Comparison of ENCODE assay signal across 22 mouse cellular contexts in genomic region chr10:42454690-42455089, GRCm38 (mm10). TPM values are rescaled to one million over a fixed set of nuclear protein-coding genes. Genes with fewer than 3 reads are reported as not detected.
A peak's percentile ranks its signal among the peaks of the same experiment; 100 is the strongest.
DNase-seq lines count a peak whose midpoint lies in the region; ATAC-seq and TF ChIP-seq lines count a peak whose summit lies in the region.
"Had no signal": no experiment of that assay in that cellular context is flagged by ENCODE, and none has a peak within 500 bp of the region (broad histone marks: within the 10 kb centered on the region; RNA-seq: fewer than 3 reads in every experiment).

No protein-coding gene starts in this region.

- no peaks in the 10 kb centered on the region for H3K27me3 ChIP-seq in intestine, postnatal 0 days (replicated peaks; ENCODE audit: control insufficient read depth, insufficient read depth, low read length)
- H3K27me3 ChIP-seq in intestine, embryonic 15.5 days (replicated peaks): no peaks in the 10 kb centered on the region
- H3K27me3 ChIP-seq in lung, embryonic 14.5 days (ENCODE audit: insufficient read depth, low read length): no peaks in the 10 kb centered on the region
- H3K27me3 ChIP-seq in MEL (ENCODE audit: control insufficient read depth in 1 of 2, insufficient read depth in 2 of 2, low read length in 2 of 2): no peaks in the 10 kb centered on the region
- H3K27me3 ChIP-seq: CH12.LX; forebrain, embryonic 15.5 days; hindbrain, embryonic 15.5 days had no signal

- TF ChIP-seq EP300 in MEL (IDR thresholded peaks at IDR 0.05; ENCODE audit: low read depth in 1 of 2, low read length in 2 of 2): no peak

- H3K79me2 ChIP-seq in MEL (ENCODE audit: control insufficient read depth, insufficient read depth, low read length, poor library complexity): no peaks in the 10 kb centered on the region

- no peak overlapping the region for H3K27ac ChIP-seq in intestine, postnatal 0 days (ENCODE audit: low read depth, low read length)
- H3K27ac ChIP-seq in intestine, embryonic 15.5 days: no peak overlapping the region
- no peak overlapping the region for H3K27ac ChIP-seq in lung, embryonic 14.5 days (ENCODE audit: low read depth)
- H3K27ac ChIP-seq in MEL (ENCODE audit: control insufficient read depth, low read depth, low read length): no peak overlapping the region
- H3K27ac ChIP-seq: embryonic facial prominence, embryonic 10.5 days; forebrain, embryonic 10.5 days; forebrain, embryonic 15.5 days; hindbrain, embryonic 15.5 days had no signal

- no peak for DNase-seq in lung, embryonic 14.5 days
- no peak for DNase-seq in lung, adult 18-20 months
- DNase-seq in MEL (ENCODE audit: low read depth, low spot score): no peak
- peak; percentile 10 for DNase-seq in induced T-regulatory cell, adult 2 months (ENCODE audit: low read depth)
- no peak for DNase-seq in gastrocnemius, postnatal 25 days
- DNase-seq: adrenal gland, adult 2 months; adrenal gland, postnatal 25 days; cerebellum, adult 2 months; cerebellum, postnatal 10 days; heart, adult 18-20 months; kidney, adult 18-20 months had no signal

- TF ChIP-seq POLR2A in MEL (IDR thresholded peaks at IDR 0.05; ENCODE audit: control insufficient read depth in 1 of 2, insufficient read depth in 1 of 2, low read depth in 1 of 2, low read length in 2 of 2, poor library complexity in 1 of 2): no peak

- no peak overlapping the region for H3K4me2 ChIP-seq in intestine, postnatal 0 days (replicated peaks; ENCODE audit: low read depth)
- no peak overlapping the region for H3K4me2 ChIP-seq in intestine, embryonic 15.5 days (replicated peaks)
- no peak overlapping the region for H3K4me2 ChIP-seq in lung, embryonic 14.5 days
- H3K4me2 ChIP-seq: forebrain, embryonic 15.5 days; heart, embryonic 11.5 days; hindbrain, embryonic 15.5 days had no signal

- H3K36me3 ChIP-seq in intestine, postnatal 0 days (ENCODE audit: control insufficient read depth, insufficient read depth): peaks cover 12% of the 10 kb centered on the region
- no peaks in the 10 kb centered on the region for H3K36me3 ChIP-seq in intestine, embryonic 15.5 days
- H3K36me3 ChIP-seq in lung, embryonic 14.5 days (ENCODE audit: insufficient read depth): 0 out of 2 replicates have a peak, but pooled peaks cover 4% of the 10 kb centered on the region
- H3K36me3 ChIP-seq in MEL (ENCODE audit: control insufficient read depth in 1 of 2, insufficient read depth in 2 of 2, low read length in 2 of 2): no peaks in the 10 kb centered on the region
- H3K36me3 ChIP-seq: forebrain, embryonic 15.5 days; hindbrain, embryonic 15.5 days had no signal

- TF ChIP-seq RAD21 in MEL (IDR thresholded peaks at IDR 0.05; ENCODE audit: low read depth, low read length): no peak; the same call in 1 of the 2 replicates

- H3K4me3 ChIP-seq in intestine, postnatal 0 days (ENCODE audit: low read depth, low read length): no peak overlapping the region
- no peak overlapping the region for H3K4me3 ChIP-seq in intestine, embryonic 15.5 days (replicated peaks)
- no peak overlapping the region for H3K4me3 ChIP-seq in lung, embryonic 14.5 days (ENCODE audit: low read depth, low read length)
- H3K4me3 ChIP-seq in MEL (ENCODE audit: control insufficient read depth in 1 of 2, insufficient read depth in 1 of 2, low read depth in 2 of 2, low read length in 2 of 2): no peak overlapping the region
- H3K4me3 ChIP-seq: embryonic facial prominence, embryonic 10.5 days; erythroblast, embryonic 14.5 days; forebrain, embryonic 10.5 days; forebrain, embryonic 15.5 days; hindbrain, embryonic 15.5 days had no signal

- H3K9ac ChIP-seq in intestine, postnatal 0 days (ENCODE audit: low read depth, low read length): no peak overlapping the region
- no peak overlapping the region for H3K9ac ChIP-seq in intestine, embryonic 15.5 days
- H3K9ac ChIP-seq in lung, embryonic 14.5 days: no peak overlapping the region
- no peak overlapping the region for H3K9ac ChIP-seq in MEL (ENCODE audit: control insufficient read depth, low read depth, low read length, poor library complexity, severe bottlenecking)
- H3K9ac ChIP-seq: forebrain, embryonic 15.5 days; hindbrain, embryonic 15.5 days had no signal

- WGBS in intestine, postnatal 0 days: 90% methylated on average over 6 of the region's 6 CpGs
- 81% methylated on average over 6 of the region's 6 CpGs for WGBS in intestine, embryonic 15.5 days
- 79% methylated on average over 6 of the region's 6 CpGs for WGBS in lung, embryonic 14.5 days

- ATAC-seq in intestine, postnatal 0 days: no peak
- ATAC-seq in intestine, embryonic 15.5 days: no peak
- ATAC-seq in lung, embryonic 14.5 days (ENCODE audit: insufficient read depth): no peak
- no peak for ATAC-seq in erythroblast, adult 5-6 weeks (replicated peaks; ENCODE audit: low FRiP score, poor library complexity, severe bottlenecking)
- ATAC-seq: forebrain, embryonic 15.5 days; inflammation-experienced regulatory T-cells, adult 6 months had no signal

- H3K9me3 ChIP-seq in intestine, postnatal 0 days (ENCODE audit: control insufficient read depth): 0 out of 2 replicates have a peak, but pooled peaks cover 6% of the 10 kb centered on the region
- no peaks in the 10 kb centered on the region for H3K9me3 ChIP-seq in intestine, embryonic 15.5 days
- H3K9me3 ChIP-seq in lung, embryonic 14.5 days (ENCODE audit: low read depth, low read length): no peaks in the 10 kb centered on the region
- H3K9me3 ChIP-seq in MEL (replicated peaks; ENCODE audit: insufficient read depth, low read length): no peaks in the 10 kb centered on the region
- H3K9me3 ChIP-seq: forebrain, embryonic 15.5 days; hindbrain, embryonic 15.5 days had no signal

- no peaks in the 10 kb centered on the region for H3K4me1 ChIP-seq in intestine, postnatal 0 days (replicated peaks; ENCODE audit: control insufficient read depth, insufficient read depth, low read length)
- H3K4me1 ChIP-seq in intestine, embryonic 15.5 days (replicated peaks): no peaks in the 10 kb centered on the region
- H3K4me1 ChIP-seq in lung, embryonic 14.5 days (ENCODE audit: insufficient read depth): no peaks in the 10 kb centered on the region
- H3K4me1 ChIP-seq in MEL (ENCODE audit: control insufficient read depth in 1 of 2, insufficient read depth in 2 of 2, low read length in 2 of 2): no peaks in the 10 kb centered on the region
- H3K4me1 ChIP-seq: embryonic facial prominence, embryonic 10.5 days had no signal

- TF ChIP-seq CTCF in intestine, postnatal 0 days (IDR thresholded peaks at IDR 0.05; ENCODE audit: low read depth): peak; percentile 10; the same call in 1 of the 2 replicates
- TF ChIP-seq CTCF in lung, embryonic 14.5 days (IDR thresholded peaks at IDR 0.05; ENCODE audit: low read depth): peak; percentile 23
- TF ChIP-seq CTCF in MEL (IDR thresholded peaks at IDR 0.05 in 2 of 3, conservative IDR thresholded peaks at IDR 0.05 in 1 of 3; ENCODE audit: control insufficient read depth in 1 of 3, insufficient read depth in 1 of 3, low read depth in 2 of 3, low read length in 3 of 3, poor library complexity in 1 of 3, severe bottlenecking in 1 of 3): peak; percentile 11 to 33 (median 28); a peak in 3 of 6 replicates

TF ChIP-seq in MEL, 35 proteins besides CTCF, POLR2A, EP300 and RAD21:
- TF ChIP-seq ZMIZ1 (IDR thresholded peaks at IDR 0.05; ENCODE audit: low read depth, low read length) (no peak), ELF1 (IDR thresholded peaks at IDR 0.05; ENCODE audit: low read depth, low read length) (no peak), ZNF384 (IDR thresholded peaks at IDR 0.05; ENCODE audit: low read depth, low read length) (0 out of 2 replicates have a peak, but pooled peaks have one; percentile 17), USF1 (IDR thresholded peaks at IDR 0.05; ENCODE audit: low read depth, low read length) (no peak), SMC3 (IDR thresholded peaks at IDR 0.05; ENCODE audit: low read depth, low read length) (peak; percentile 22; the same call in 1 of the 2 replicates), MAFK (IDR thresholded peaks at IDR 0.05; ENCODE audit: borderline replicate concordance, low read depth, low read length) (no peak), MYB (IDR thresholded peaks at IDR 0.05; ENCODE audit: low read depth, low read length) (no peak)

RNA-seq across cellular contexts. Expression of gene Afg1l, which starts 23.7 kb away (rescaled TPM):
- polyA plus RNA-seq in intestine, postnatal 0 days (2015; fragmentation: Nextera tagmentation; extraction: Ambion mirVana): 9.0 and 9.4 TPM in 2 replicates
- polyA plus RNA-seq in intestine, embryonic 15.5 days (2015; fragmentation: Nextera tagmentation; extraction: Ambion mirVana): 10.9 and 11.0 TPM in 2 replicates
- 7.7 and 8.2 TPM in 2 replicates for polyA plus RNA-seq in lung, embryonic 14.5 days (2014; fragmentation: Nextera tagmentation; extraction: Ambion mirVana)
- total RNA-seq in MEL (2012; rRNA removed): 2.8 and 3.4 TPM in 2 replicates
- 1 to 10 TPM in 1 of 2 experiments, not detected in 1; 3.7 TPM for polyA plus RNA-seq in MEL (2012; ENCODE audit: insufficient read depth in 1 of 2, insufficient read length in 2 of 2, low read depth in 1 of 2, low replicate concordance in 2 of 2, missing spikeins in 1 of 2)
- 10 to 100 TPM in 1 of 2 experiments, 1 to 10 TPM in 1; 8.6 to 10.0 TPM for total RNA-seq in gastrocnemius, postnatal 25 days (2021)
- not detected in 2 replicates for total RNA-seq in erythroblast, adult 5-6 weeks (2015; ENCODE audit: low replicate concordance)
- total RNA-seq in erythroblast, adult 5-6 weeks (2017; ENCODE audit: low replicate concordance): 1.8 TPM in 1 of 2 replicates, not detected in the other

RNA-seq across cellular contexts. Expression of gene Snx3, which starts 47.1 kb away (rescaled TPM):
- 599 and 615 TPM in 2 replicates for polyA plus RNA-seq in intestine, postnatal 0 days (2015; fragmentation: Nextera tagmentation; extraction: Ambion mirVana)
- 439 and 443 TPM in 2 replicates for polyA plus RNA-seq in intestine, embryonic 15.5 days (2015; fragmentation: Nextera tagmentation; extraction: Ambion mirVana)
- polyA plus RNA-seq in lung, embryonic 14.5 days (2014; fragmentation: Nextera tagmentation; extraction: Ambion mirVana): 367 and 368 TPM in 2 replicates
- total RNA-seq in MEL (2012; rRNA removed): 107 TPM in 2 replicates
- polyA plus RNA-seq in MEL (2012; ENCODE audit: insufficient read depth in 1 of 2, insufficient read length in 2 of 2, low read depth in 1 of 2, low replicate concordance in 2 of 2, missing spikeins in 1 of 2): 100 to 1,000 TPM in 1 of 2 experiments, not detected in 1; 320 TPM
- 100 to 1,000 TPM; 140 to 157 TPM for total RNA-seq in gastrocnemius, postnatal 25 days (2021)
- total RNA-seq in erythroblast, adult 5-6 weeks (2015; ENCODE audit: low replicate concordance): 116 and 134 TPM in 2 replicates
- total RNA-seq in erythroblast, adult 5-6 weeks (2017; ENCODE audit: low replicate concordance): 46.3 and 58.3 TPM in 2 replicates
